Mouse (Mus musculus): Measurements from ENCODE around the gene Gm49369.
"Not testable (repeated sequence)": the region's sequence is repeated elsewhere in the genome, so short reads cannot be mapped to it uniquely, and the experiment has no call there.

Gene Gm49369

GRCm38 (mm10) chr7:142382567-142382966, at the start of gene Gm49369:
Gene Gm49369 (minus strand): TSS chr7:142382667.
- H3K27me3 ChIP-seq (ENCODE audit: control insufficient read depth, insufficient read depth, low read length, poor library complexity, severe bottlenecking) = no peaks in the 10 kb centered on the region
- peaks cover 9% of the 10 kb centered on the region for H3K36me3 ChIP-seq (ENCODE audit: control insufficient read depth, insufficient read depth, low read length, poor library complexity, severe bottlenecking)
- DNase-seq (ENCODE audit: low read depth, low spot score) = no peak

DNA sequence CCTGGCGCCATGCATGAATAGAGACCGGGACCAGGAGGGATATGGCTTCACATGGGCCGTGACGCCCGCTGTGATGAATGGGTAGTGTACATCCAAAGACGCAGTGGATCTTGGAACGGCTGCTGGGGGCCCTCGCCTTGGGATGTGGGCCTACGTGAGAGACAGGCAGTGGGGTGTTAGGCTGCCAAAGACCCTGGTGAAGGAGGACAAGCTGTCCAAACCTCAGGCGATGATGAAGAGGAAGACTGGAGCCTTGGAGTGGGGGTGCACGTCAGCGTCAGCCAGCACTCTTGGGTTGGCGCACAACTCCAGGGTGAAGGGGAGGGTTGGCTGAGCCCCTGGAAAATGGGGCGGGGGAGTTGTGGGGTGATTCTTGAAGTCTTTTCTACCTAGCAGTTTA, 48.6 kb upstream of the Gm49369 start:
- Histone ChIP-seq H3K27me3 (ENCODE audit: control insufficient read depth, insufficient read depth, low read length, poor library complexity, severe bottlenecking) (no peaks in the 10 kb centered on the region), H3K36me3 (ENCODE audit: control insufficient read depth, insufficient read depth, low read length, poor library complexity, severe bottlenecking) (no peaks in the 10 kb centered on the region)
- DNase-seq (ENCODE audit: low read depth, low spot score) = no peak

GRCm38 (mm10) chr7:142430160-142430678, 47.8 kb upstream of the Gm49369 start:
- Histone ChIP-seq H3K27me3 (ENCODE audit: control insufficient read depth, insufficient read depth, low read length, poor library complexity, severe bottlenecking) (no peaks in the 10 kb centered on the region), H3K36me3 (ENCODE audit: control insufficient read depth, insufficient read depth, low read length, poor library complexity, severe bottlenecking) (no peaks in the 10 kb centered on the region)
- DNase-seq (ENCODE audit: low read depth, low spot score) = no peak

GRCm38 (mm10) chr7:142428213-142428612, 45.7 kb upstream of the Gm49369 start:
- H3K27me3 ChIP-seq (ENCODE audit: control insufficient read depth, insufficient read depth, low read length, poor library complexity, severe bottlenecking) = no peaks in the 10 kb centered on the region
- no peaks in the 10 kb centered on the region for H3K36me3 ChIP-seq (ENCODE audit: control insufficient read depth, insufficient read depth, low read length, poor library complexity, severe bottlenecking)
- DNase-seq (ENCODE audit: low read depth, low spot score) = no peak

DNA sequence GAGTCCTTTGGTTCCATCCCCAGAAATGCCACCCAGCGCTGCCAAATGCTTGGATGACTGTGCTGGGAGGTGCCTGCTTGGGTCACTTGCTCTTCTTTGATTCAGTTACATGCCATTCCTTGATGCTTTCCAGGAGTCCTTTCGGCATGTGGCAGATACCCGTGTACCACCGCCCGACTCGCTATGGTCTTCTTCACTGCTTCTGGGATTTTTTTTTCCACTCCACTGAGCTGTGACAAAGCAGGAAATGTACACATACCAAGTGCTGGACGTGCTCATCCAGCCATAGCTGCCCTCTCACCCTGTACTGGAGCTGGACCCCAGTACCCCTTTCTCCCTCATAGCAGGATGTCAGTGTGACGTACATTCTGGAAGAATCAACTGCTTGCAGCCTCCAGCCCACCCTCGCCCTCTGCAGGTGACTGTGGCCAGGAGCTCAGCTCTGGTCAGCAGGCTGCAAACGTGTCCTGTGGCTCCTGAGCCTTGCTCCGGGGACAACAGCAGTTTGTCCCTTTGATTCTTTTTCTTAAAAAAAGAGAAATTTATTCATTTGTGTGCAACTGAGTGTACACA, 43.3 kb upstream of the Gm49369 start:
- Histone ChIP-seq H3K36me3 (ENCODE audit: control insufficient read depth, insufficient read depth, low read length, poor library complexity, severe bottlenecking) (no peaks in the 10 kb centered on the region), H3K27me3 (ENCODE audit: control insufficient read depth, insufficient read depth, low read length, poor library complexity, severe bottlenecking) (no peaks in the 10 kb centered on the region)
- DNase-seq (ENCODE audit: low read depth, low spot score) = no peak

- Histone ChIP-seq H3K27me3 (ENCODE audit: control insufficient read depth, insufficient read depth, low read length, poor library complexity, severe bottlenecking) (no peaks in the 10 kb centered on the region), H3K36me3 (ENCODE audit: control insufficient read depth, insufficient read depth, low read length, poor library complexity, severe bottlenecking) (no peaks in the 10 kb centered on the region)
- DNase-seq (ENCODE audit: low read depth, low spot score) = no peak
These were observed 39.4 kb upstream of the Gm49369 start for GRCm38 (mm10) chr7:142421826-142422225.

DNA sequence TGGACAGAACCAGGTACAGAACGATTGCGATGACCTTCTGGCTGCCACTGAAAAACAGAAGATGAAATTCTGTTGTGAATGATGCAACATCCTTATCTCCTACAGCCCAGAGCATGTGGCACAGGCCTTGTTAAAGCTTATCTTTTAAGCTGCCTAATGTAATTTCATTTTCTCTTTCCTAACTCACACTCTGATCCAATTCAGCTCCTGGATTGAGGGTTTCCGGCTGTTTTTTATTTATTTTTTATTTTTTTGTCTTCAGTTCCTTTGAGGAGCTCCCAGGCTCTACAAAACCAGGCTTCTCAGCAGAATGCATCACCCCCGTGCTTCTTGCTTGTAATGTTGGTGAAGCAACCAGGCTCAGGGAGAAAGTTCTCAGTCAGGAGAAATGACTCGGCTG, 37.4 kb upstream of the Gm49369 start:
- Histone ChIP-seq H3K27me3 (ENCODE audit: control insufficient read depth, insufficient read depth, low read length, poor library complexity, severe bottlenecking) (no peaks in the 10 kb centered on the region), H3K36me3 (ENCODE audit: control insufficient read depth, insufficient read depth, low read length, poor library complexity, severe bottlenecking) (no peaks in the 10 kb centered on the region)
- DNase-seq (ENCODE audit: low read depth, low spot score) = no peak

DNA sequence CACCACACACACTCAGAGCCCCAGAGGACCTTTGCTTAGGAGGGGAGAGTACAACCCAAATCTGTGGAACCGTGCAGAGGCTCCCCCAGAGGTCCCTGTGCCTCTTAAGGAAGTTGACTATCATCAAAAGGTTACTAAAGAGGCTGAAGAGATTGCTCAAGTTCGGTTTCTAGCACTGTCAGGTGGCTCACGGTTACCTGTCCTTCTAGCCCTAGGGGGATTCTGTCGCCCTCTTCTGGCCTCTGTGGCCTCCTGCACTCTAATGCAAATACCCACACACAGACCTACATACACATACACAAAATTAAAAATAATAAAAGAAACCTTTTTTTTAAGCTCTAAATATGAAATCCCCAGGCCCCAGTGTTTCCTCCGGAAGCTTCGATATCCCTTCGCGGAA, 36.2 kb upstream of the Gm49369 start:
- no peaks in the 10 kb centered on the region for H3K36me3 ChIP-seq (ENCODE audit: control insufficient read depth, insufficient read depth, low read length, poor library complexity, severe bottlenecking)
- no peak for DNase-seq (ENCODE audit: low read depth, low spot score)
- no peaks in the 10 kb centered on the region for H3K27me3 ChIP-seq (ENCODE audit: control insufficient read depth, insufficient read depth, low read length, poor library complexity, severe bottlenecking)

GRCm38 (mm10) chr7:142418027-142418426, 35.6 kb upstream of the Gm49369 start:
- Histone ChIP-seq H3K36me3 (ENCODE audit: control insufficient read depth, insufficient read depth, low read length, poor library complexity, severe bottlenecking) (no peaks in the 10 kb centered on the region), H3K27me3 (ENCODE audit: control insufficient read depth, insufficient read depth, low read length, poor library complexity, severe bottlenecking) (no peaks in the 10 kb centered on the region)
- DNase-seq (ENCODE audit: low read depth, low spot score) = no peak

DNA sequence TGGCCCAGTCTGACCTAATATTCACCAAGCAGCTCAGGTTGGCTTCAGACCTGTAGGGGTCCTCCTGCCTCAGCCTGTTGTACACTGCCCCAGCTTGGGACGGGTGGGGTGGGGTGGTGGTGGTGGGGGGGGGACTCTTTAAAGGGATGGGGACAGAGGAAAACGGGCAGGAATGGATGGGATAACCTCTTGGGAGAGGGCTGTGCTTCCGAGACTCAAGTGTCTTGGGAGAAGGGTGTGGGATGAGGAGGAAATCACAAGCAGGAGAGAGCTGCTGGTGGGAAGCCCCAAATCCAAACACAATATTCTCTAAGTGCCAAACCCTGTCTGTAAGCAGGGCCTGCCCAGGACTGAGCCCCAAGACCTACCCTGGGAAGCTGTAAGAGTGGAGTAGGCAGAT, 33.8 kb upstream of the Gm49369 start:
- Histone ChIP-seq H3K27me3 (ENCODE audit: control insufficient read depth, insufficient read depth, low read length, poor library complexity, severe bottlenecking) (no peaks in the 10 kb centered on the region), H3K36me3 (ENCODE audit: control insufficient read depth, insufficient read depth, low read length, poor library complexity, severe bottlenecking) (no peaks in the 10 kb centered on the region)
- no peak for DNase-seq (ENCODE audit: low read depth, low spot score)

GRCm38 (mm10) chr7:142415314-142415713, 32.8 kb upstream of the Gm49369 start:
- DNase-seq (ENCODE audit: low read depth, low spot score) = no peak
- Histone ChIP-seq H3K36me3 (ENCODE audit: control insufficient read depth, insufficient read depth, low read length, poor library complexity, severe bottlenecking) (no peaks in the 10 kb centered on the region), H3K27me3 (ENCODE audit: control insufficient read depth, insufficient read depth, low read length, poor library complexity, severe bottlenecking) (no peaks in the 10 kb centered on the region)

DNA sequence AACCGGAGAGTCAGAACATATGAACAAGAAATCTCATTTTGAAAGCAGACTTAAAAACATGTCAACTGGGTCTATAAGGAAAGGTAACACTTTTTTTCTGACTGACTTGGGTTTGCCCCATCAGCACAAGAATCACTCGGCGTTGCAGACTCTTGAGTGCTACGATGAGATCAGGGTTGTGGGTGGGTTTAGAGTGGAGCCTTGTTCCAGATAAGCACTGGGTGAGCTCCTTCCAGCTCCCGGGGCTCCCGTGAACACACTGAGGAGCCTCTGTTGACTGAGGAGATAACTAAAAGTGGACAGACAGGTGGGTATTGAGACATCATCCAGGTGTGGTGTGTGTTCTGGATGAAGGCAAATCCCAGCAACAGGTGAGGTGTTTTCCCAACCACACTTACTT, 30.8 kb upstream of the Gm49369 start:
- DNase-seq (ENCODE audit: low read depth, low spot score) = no peak
- H3K27me3 ChIP-seq (ENCODE audit: control insufficient read depth, insufficient read depth, low read length, poor library complexity, severe bottlenecking) = no peaks in the 10 kb centered on the region
- H3K36me3 ChIP-seq (ENCODE audit: control insufficient read depth, insufficient read depth, low read length, poor library complexity, severe bottlenecking) = no peaks in the 10 kb centered on the region

GRCm38 (mm10) chr7:142409603-142410002, 27.1 kb upstream of the Gm49369 start:
- Histone ChIP-seq H3K36me3 (ENCODE audit: control insufficient read depth, insufficient read depth, low read length, poor library complexity, severe bottlenecking) (no peaks in the 10 kb centered on the region), H3K27me3 (ENCODE audit: control insufficient read depth, insufficient read depth, low read length, poor library complexity, severe bottlenecking) (no peaks in the 10 kb centered on the region)
- no peak for DNase-seq (ENCODE audit: low read depth, low spot score)

DNA sequence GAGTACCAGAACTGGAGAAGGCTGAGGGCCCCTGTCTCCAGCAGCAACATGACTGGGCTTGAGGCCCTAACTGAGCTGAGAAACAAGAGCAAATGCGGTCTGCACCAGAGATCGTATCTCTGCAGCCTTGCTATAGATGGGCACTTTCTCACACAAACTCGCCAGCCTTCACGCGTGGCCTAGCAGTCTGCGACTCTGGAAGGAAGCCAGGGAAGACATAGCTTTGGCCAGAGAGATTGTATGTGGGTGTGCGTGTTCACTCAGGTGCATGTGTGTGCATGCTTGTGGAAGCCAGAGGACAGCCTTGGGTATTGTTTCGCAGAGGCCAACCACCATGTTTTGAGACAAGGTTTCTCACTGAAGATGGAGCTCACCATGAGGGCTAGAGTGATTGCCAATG, 26.2 kb upstream of the Gm49369 start:
- no peak for DNase-seq (ENCODE audit: low read depth, low spot score)
- no peaks in the 10 kb centered on the region for H3K27me3 ChIP-seq (ENCODE audit: control insufficient read depth, insufficient read depth, low read length, poor library complexity, severe bottlenecking)
- H3K36me3 ChIP-seq (ENCODE audit: control insufficient read depth, insufficient read depth, low read length, poor library complexity, severe bottlenecking) = no peaks in the 10 kb centered on the region

- peak; percentile 32 for DNase-seq (ENCODE audit: low read depth, low spot score)
- H3K27me3 ChIP-seq (ENCODE audit: control insufficient read depth, insufficient read depth, low read length, poor library complexity, severe bottlenecking) = no peaks in the 10 kb centered on the region
These were observed 25.5 kb upstream of the Gm49369 start for GRCm38 (mm10) chr7:142407935-142408334.

DNA sequence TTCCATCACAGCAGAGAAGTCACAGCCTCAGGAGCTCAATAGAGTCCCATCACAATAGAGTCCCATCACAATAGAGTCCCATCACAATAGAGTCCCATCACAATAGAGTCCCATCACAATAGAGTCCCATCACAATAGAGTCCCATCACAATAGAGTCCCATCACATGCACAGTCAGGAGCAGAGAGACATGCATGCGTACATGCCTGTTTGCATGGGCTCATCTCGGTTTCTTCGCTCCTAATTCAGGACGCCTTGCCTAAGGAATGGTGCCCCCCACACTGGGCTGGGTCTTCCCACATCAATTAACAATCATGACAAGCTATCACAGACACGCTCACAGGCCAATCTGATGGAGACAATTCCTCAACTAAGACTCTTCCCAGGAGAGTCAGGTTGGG, 22.7 kb upstream of the Gm49369 start:
- DNase-seq (ENCODE audit: low read depth, low spot score); H3K36me3 ChIP-seq (ENCODE audit: control insufficient read depth, insufficient read depth, low read length, poor library complexity, severe bottlenecking); H3K27me3 ChIP-seq (ENCODE audit: control insufficient read depth, insufficient read depth, low read length, poor library complexity, severe bottlenecking): not testable (repeated sequence)

More at GRCm38 (mm10) chr7:142407935-142408334, 25.5 kb upstream of the Gm49369 start:
- H3K36me3 ChIP-seq (ENCODE audit: control insufficient read depth, insufficient read depth, low read length, poor library complexity, severe bottlenecking) = no peaks in the 10 kb centered on the region
